Mouse (Mus musculus) intestine, embryonic 14.5 days (tissue): Measurements from ENCODE around the gene Xpot. TPM values are rescaled to one million over a fixed set of nuclear protein-coding genes. Genes with fewer than 3 reads are reported as not detected.

Experiments used
- ATAC-seq: fragments of 200-750 bp; cut with Nextera tagmentation; replicated peaks from 2 replicates; pipeline ENCODE4 v1.8.0; 2017; ENCODE audit warnings: low read depth, moderate number of reproducible peaks, moderate TSS enrichment, moderate library complexity; ENCODE audit not compliant: low FRiP score, low TSS enrichment
- DNase-seq: peaks from one replicate; pipeline ENCODE4 v3.0.0-alpha.2; 2018; ENCODE audit warnings: low spot score
- H3K27ac ChIP-seq: fragments of 300-500 bp; sonication (generic); 2 replicates; pipeline ENCODE4 v1.5.1; 2014; ENCODE audit warnings: low read depth, mild to moderate bottlenecking, control low read depth
- H3K27me3 ChIP-seq: fragments of 300-500 bp; sonication (generic); replicated peaks from 2 replicates; pipeline ENCODE4 v1.6.1; 2014; ENCODE audit warnings: low read length, control low read depth; ENCODE audit not compliant: control insufficient read depth, insufficient read depth
- H3K36me3 ChIP-seq: fragments of 300-500 bp; sonication (generic); 2 replicates; pipeline ENCODE4 v1.6.1; 2014; ENCODE audit warnings: low read length, control low read depth; ENCODE audit not compliant: control insufficient read depth, insufficient read depth
- H3K4me1 ChIP-seq: fragments of 300-500 bp; sonication (generic); replicated peaks from 2 replicates; pipeline ENCODE4 v1.6.1; 2014; ENCODE audit warnings: low read length, control low read depth, mixed read lengths; ENCODE audit not compliant: control insufficient read depth, insufficient read depth
- H3K4me2 ChIP-seq: fragments of 300-500 bp; sonication (generic); 2 replicates; pipeline ENCODE4 v1.6.1; 2014; ENCODE audit warnings: low read length
- H3K4me3 ChIP-seq: fragments of 300-500 bp; sonication (generic); 2 replicates; pipeline ENCODE4 v1.5.1; 2014; ENCODE audit warnings: low read depth, low read length, control low read depth, mixed read lengths
- H3K9ac ChIP-seq: fragments of 300-500 bp; sonication (generic); 2 replicates; pipeline ENCODE4 v1.6.1; 2014; ENCODE audit warnings: mild to moderate bottlenecking, low read length
- H3K9me3 ChIP-seq: fragments of 300-500 bp; sonication (generic); 2 replicates; pipeline ENCODE4 v1.6.1; 2016; ENCODE audit warnings: low read length, control low read depth; ENCODE audit not compliant: control insufficient read depth
- WGBS: fragments of 180-500 bp; shearing (Covaris S2); extraction: QIAGEN DNeasy Blood & Tissue Kit; methylation state at CpG from one replicate; pipeline ENCODE4 v1.1.7; 2014; 5-methylcytosine and 5-hydroxymethylcytosine counted together
- polyA plus RNA-seq: library from polyadenylated mRNA; unstranded; fragments of >200 nt; fragmentation: Nextera tagmentation; extraction: Ambion mirVana; gene quantifications from 2 replicates; pipeline ENCODE4 v1.2.1, GENCODE M21; 2014

The Xpot gene
- polyA plus RNA-seq, 1 experiment from 2014 or later, result 48.1 TPM

- 6% methylated on average over 28 of the region's 28 CpGs for whole genome bisulfite sequencing
- Histone ChIP-seq H3K27ac (no peak overlapping the region), H3K4me1 (no peaks in the 10 kb centered on the region; the same call in 1 of the 2 replicates), H3K9ac (peak overlapping the region; percentile 35; the same call in 1 of the 2 replicates), H3K36me3 (no peaks in the 10 kb centered on the region), H3K4me3 (peak overlapping the region; percentile 53), H3K27me3 (peaks cover 35% of the 10 kb centered on the region), H3K9me3 (no peaks in the 10 kb centered on the region), H3K4me2 (peak overlapping the region; percentile 98)
- peak; percentile 54; the same call in 1 of the 2 replicates for ATAC-seq
- DNase-seq, result peak; percentile 64
Observed at GRCm38 (mm10) chr10:121642054-121642947, 16.2 kb upstream of the Xpot start.

GRCm38 (mm10) chr10:121641272-121642053 lies 15.3 kb upstream of the Xpot start, which contains the start of gene D930020B18Rik:
Gene D930020B18Rik (plus strand): TSS chr10:121641588.
- Histone ChIP-seq H3K4me1 (no peaks in the 10 kb centered on the region; the same call in 1 of the 2 replicates), H3K4me3 (peak within 1 kb of the TSS; percentile 53), H3K9me3 (no peaks in the 10 kb centered on the region), H3K4me2 (peak within 1 kb of the TSS; percentile 98), H3K9ac (peak within 1 kb of the TSS; percentile 35), H3K36me3 (no peaks in the 10 kb centered on the region), H3K27me3 (peaks cover 35% of the 10 kb centered on the region), H3K27ac (no peak within 1 kb of the TSS)
- ATAC-seq (peak; percentile 73), DNase-seq (peak; percentile 73)
- WGBS, result under 1% methylated on average over 69 of the region's 69 CpGs

- ATAC-seq (no peak), DNase-seq (no peak)
- Histone ChIP-seq H3K27ac (no peak overlapping the region), H3K4me1 (no peaks in the 10 kb centered on the region; the same call in 1 of the 2 replicates), H3K4me2 (peak overlapping the region; percentile 98), H3K27me3 (peaks cover 35% of the 10 kb centered on the region), H3K4me3 (peak overlapping the region; percentile 53), H3K36me3 (no peaks in the 10 kb centered on the region), H3K9ac (no peak overlapping the region), H3K9me3 (no peaks in the 10 kb centered on the region)
- WGBS, result 18% methylated on average over 10 of the region's 10 CpGs
Observed at GRCm38 (mm10) chr10:121640944-121641271, 14.8 kb upstream of the Xpot start.

GRCm38 (mm10) chr10:121640150-121640930 lies 14.2 kb upstream of the Xpot start:
- 56% methylated on average over 6 of the region's 6 CpGs for WGBS
- DNase-seq (peak; percentile 66), ATAC-seq (no peak; the same call in 1 of the 2 replicates)
- H3K36me3 ChIP-seq, result no peaks in the 10 kb centered on the region
- H3K27me3 ChIP-seq, result peaks cover 35% of the 10 kb centered on the region
- no peak overlapping the region for H3K9ac ChIP-seq
- no peak overlapping the region for H3K4me2 ChIP-seq
- H3K4me3 ChIP-seq, result no peak overlapping the region
- no peak overlapping the region for H3K27ac ChIP-seq
- H3K4me1 ChIP-seq, result no peaks in the 10 kb centered on the region; the same call in 1 of the 2 replicates
- H3K9me3 ChIP-seq, result no peaks in the 10 kb centered on the region

- WGBS, result 86% methylated on average over 5 of the region's 5 CpGs
- Histone ChIP-seq H3K9me3 (no peaks in the 10 kb centered on the region), H3K27ac (no peak overlapping the region), H3K4me3 (no peak overlapping the region), H3K4me2 (no peak overlapping the region), H3K9ac (no peak overlapping the region), H3K4me1 (no peaks in the 10 kb centered on the region; the same call in 1 of the 2 replicates), H3K27me3 (peaks cover 35% of the 10 kb centered on the region), H3K36me3 (no peaks in the 10 kb centered on the region)
- no peak for DNase-seq
- no peak for ATAC-seq
Observed at GRCm38 (mm10) chr10:121639573-121639972, 13.4 kb upstream of the Xpot start.

GRCm38 (mm10) chr10:121636276-121636675 lies 10.1 kb upstream of the Xpot start:
- Histone ChIP-seq H3K36me3 (no peaks in the 10 kb centered on the region), H3K9ac (no peak overlapping the region), H3K9me3 (no peaks in the 10 kb centered on the region), H3K4me3 (no peak overlapping the region), H3K4me2 (no peak overlapping the region), H3K4me1 (no peaks in the 10 kb centered on the region; the same call in 1 of the 2 replicates), H3K27me3 (peaks cover 8% of the 10 kb centered on the region; the same call in 1 of the 2 replicates), H3K27ac (no peak overlapping the region)
- no peak for DNase-seq
- 88% methylated on average over 6 of the region's 6 CpGs for WGBS
- no peak for ATAC-seq

GRCm38 (mm10) chr10:121634159-121634558 lies 8.0 kb upstream of the Xpot start:
- no peak for DNase-seq
- H3K4me2 ChIP-seq, result no peak overlapping the region
- no peak overlapping the region for H3K9ac ChIP-seq
- no peaks in the 10 kb centered on the region for H3K4me1 ChIP-seq
- no peaks in the 10 kb centered on the region for H3K36me3 ChIP-seq
- no peak overlapping the region for H3K27ac ChIP-seq
- 41% methylated on average over 1 of the region's 1 CpGs for WGBS
- no peak overlapping the region for H3K4me3 ChIP-seq
- no peaks in the 10 kb centered on the region for H3K27me3 ChIP-seq
- H3K9me3 ChIP-seq, result no peaks in the 10 kb centered on the region
- no peak for ATAC-seq

- ATAC-seq (no peak), DNase-seq (no peak)
- Histone ChIP-seq H3K4me1 (peaks cover 9% of the 10 kb centered on the region), H3K9me3 (no peaks in the 10 kb centered on the region), H3K36me3 (no peaks in the 10 kb centered on the region), H3K27me3 (no peaks in the 10 kb centered on the region), H3K4me2 (no peak overlapping the region), H3K27ac (no peak overlapping the region), H3K9ac (no peak overlapping the region), H3K4me3 (no peak overlapping the region)
- 91% methylated on average over 6 of the region's 6 CpGs for WGBS
Observed at GRCm38 (mm10) chr10:121628561-121629040, 2.5 kb upstream of the Xpot start.
